ENCODE assay signal across 43 mouse cellular contexts in genomic region chr14:122041413-122041825, GRCm38 (mm10). TPM values are rescaled to one million over a fixed set of nuclear protein-coding genes. Genes with fewer than 3 reads are reported as not detected.
A peak's percentile ranks its signal among the peaks of the same experiment; 100 is the strongest.
DNase-seq lines count a peak whose midpoint lies in the region; ATAC-seq and TF ChIP-seq lines count a peak whose summit lies in the region.
"Had no signal": no experiment of that assay in that cellular context is flagged by ENCODE, and none has a peak within 500 bp of the region (broad histone marks: within the 10 kb centered on the region; RNA-seq: fewer than 3 reads in every experiment).

No protein-coding gene starts in this region.

- DNase-seq in liver, embryonic 11.5 days (ENCODE audit: low spot score) = no peak
- DNase-seq in liver, postnatal 0 days = no peak
- no peak for DNase-seq in liver, embryonic 13.5 days
- no peak for DNase-seq in right cerebral cortex, adult 2 months (ENCODE audit: low spot score in 2 of 2)
- DNase-seq in urinary bladder, postnatal 14 days (ENCODE audit: low spot score) = no peak
- DNase-seq: adrenal gland, postnatal 14 days; cerebellum, adult 11 months; cerebellum, adult 9-10 months; cerebellum, postnatal 36 days; embryo, embryonic 11 days; gastrocnemius, adult 2 months; heart, postnatal 10 days; kidney, postnatal 25 days; right cerebral cortex, adult 18-20 months; right cerebral cortex, postnatal 4 days; thymus, adult 18-20 months; thymus, postnatal 25 days had no signal

- peak; percentile 45; the same call in 1 of the 2 replicates for ATAC-seq in liver, embryonic 11.5 days (replicated peaks; ENCODE audit: low FRiP score)
- ATAC-seq in liver, postnatal 0 days = no peak
- peak; percentile 61 for ATAC-seq in common myeloid progenitor, adult 5-6 weeks (replicated peaks; ENCODE audit: low read depth, poor library complexity, severe bottlenecking)
- 0 out of 2 replicates have a peak, but pooled peaks have one; percentile 36 for ATAC-seq in liver, embryonic 13.5 days (ENCODE audit: low read depth)
- no peak for ATAC-seq in hindbrain, embryonic 13.5 days (ENCODE audit: low FRiP score)
- ATAC-seq in hindbrain, embryonic 16.5 days = no peak
- ATAC-seq: forebrain, embryonic 16.5 days; hindbrain, postnatal 0 days; intestine, postnatal 0 days; midbrain, embryonic 16.5 days had no signal

- TF ChIP-seq CTCF in liver, postnatal 0 days (IDR thresholded peaks at IDR 0.05; ENCODE audit: low read depth) = no peak

- no peak for TF ChIP-seq EP300 in liver, postnatal 0 days (IDR thresholded peaks at IDR 0.05; ENCODE audit: low read depth)

- 42% methylated on average over 3 of the region's 3 CpGs for WGBS in liver, embryonic 11.5 days
- 49% methylated on average over 3 of the region's 3 CpGs for WGBS in liver, postnatal 0 days (ENCODE audit: insufficient replicate concordance)
- 26% methylated on average over 3 of the region's 3 CpGs for WGBS in liver, embryonic 13.5 days (ENCODE audit: insufficient replicate concordance)
- 92% methylated on average over 3 of the region's 3 CpGs for WGBS in hindbrain, embryonic 13.5 days
- 89% methylated on average over 3 of the region's 3 CpGs for WGBS in hindbrain, embryonic 16.5 days

- H3K9ac ChIP-seq in liver, embryonic 11.5 days (ENCODE audit: low read depth, low read length) = no peak overlapping the region
- H3K9ac ChIP-seq in liver, postnatal 0 days (replicated peaks) = no peak overlapping the region
- no peak overlapping the region for H3K9ac ChIP-seq in liver, embryonic 13.5 days
- no peak overlapping the region for H3K9ac ChIP-seq in hindbrain, embryonic 13.5 days
- no peak overlapping the region for H3K9ac ChIP-seq in hindbrain, embryonic 16.5 days (ENCODE audit: low read depth, low read length)
- H3K9ac ChIP-seq: embryonic facial prominence, embryonic 13.5 days; heart, embryonic 13.5 days; limb, embryonic 13.5 days had no signal

- H3K4me1 ChIP-seq in liver, embryonic 11.5 days (replicated peaks; ENCODE audit: control insufficient read depth, insufficient read depth, low read length) = peaks cover 11% of the 10 kb centered on the region
- 0 out of 2 replicates have a peak, but pooled peaks cover 6% of the 10 kb centered on the region for H3K4me1 ChIP-seq in liver, postnatal 0 days (ENCODE audit: insufficient read depth)
- peaks cover 22% of the 10 kb centered on the region for H3K4me1 ChIP-seq in liver, embryonic 13.5 days (replicated peaks)
- no peaks in the 10 kb centered on the region for H3K4me1 ChIP-seq in hindbrain, embryonic 13.5 days (replicated peaks)
- no peaks in the 10 kb centered on the region for H3K4me1 ChIP-seq in hindbrain, embryonic 16.5 days (ENCODE audit: control insufficient read depth, insufficient read depth, low read depth, low read length)
- H3K4me1 ChIP-seq: embryonic facial prominence, embryonic 13.5 days; forebrain, embryonic 10.5 days; heart, embryonic 13.5 days; hindbrain, embryonic 10.5 days; limb, embryonic 13.5 days had no signal

- H3K4me3 ChIP-seq in liver, embryonic 11.5 days (ENCODE audit: low read depth, low read length) = no peak overlapping the region
- no peak overlapping the region for H3K4me3 ChIP-seq in liver, postnatal 0 days (ENCODE audit: low read depth, low read length)
- no peak overlapping the region for H3K4me3 ChIP-seq in liver, embryonic 13.5 days (replicated peaks)
- H3K4me3 ChIP-seq in hindbrain, embryonic 13.5 days = no peak overlapping the region
- H3K4me3 ChIP-seq in hindbrain, embryonic 16.5 days (ENCODE audit: low read length) = no peak overlapping the region
- H3K4me3 ChIP-seq: embryonic facial prominence, embryonic 13.5 days; forebrain, embryonic 10.5 days; gastrocnemius, adult 2 months; heart, embryonic 13.5 days; hindbrain, embryonic 10.5 days; limb, embryonic 13.5 days had no signal

- no peak overlapping the region for H3K4me2 ChIP-seq in liver, embryonic 11.5 days
- no peak overlapping the region for H3K4me2 ChIP-seq in liver, postnatal 0 days (ENCODE audit: low read depth, low read length)
- no peak overlapping the region for H3K4me2 ChIP-seq in liver, embryonic 13.5 days
- H3K4me2 ChIP-seq in hindbrain, embryonic 13.5 days = no peak overlapping the region
- H3K4me2 ChIP-seq in hindbrain, embryonic 16.5 days (ENCODE audit: low read length) = no peak overlapping the region
- H3K4me2 ChIP-seq: embryonic facial prominence, embryonic 13.5 days; heart, embryonic 13.5 days; limb, embryonic 13.5 days; midbrain, embryonic 11.5 days had no signal

- H3K27ac ChIP-seq in liver, embryonic 11.5 days (ENCODE audit: low read depth, low read length) = no peak overlapping the region
- H3K27ac ChIP-seq in liver, postnatal 0 days (ENCODE audit: low read depth) = no peak overlapping the region
- no peak overlapping the region; the same call in 1 of the 2 replicates for H3K27ac ChIP-seq in liver, embryonic 13.5 days
- H3K27ac ChIP-seq in hindbrain, embryonic 13.5 days = no peak overlapping the region
- H3K27ac ChIP-seq in hindbrain, embryonic 16.5 days (ENCODE audit: low read depth, low read length) = no peak overlapping the region
- H3K27ac ChIP-seq: embryonic facial prominence, embryonic 13.5 days; forebrain, embryonic 10.5 days; gastrocnemius, adult 2 months; heart, embryonic 13.5 days; hindbrain, embryonic 10.5 days; hindbrain, postnatal 0 days; limb, embryonic 13.5 days; macrophage; stomach, postnatal 0 days had no signal

- no peaks in the 10 kb centered on the region for H3K36me3 ChIP-seq in liver, embryonic 11.5 days (ENCODE audit: control insufficient read depth, insufficient read depth, low read length)
- H3K36me3 ChIP-seq in liver, postnatal 0 days (replicated peaks; ENCODE audit: insufficient read depth, low read length) = no peaks in the 10 kb centered on the region
- H3K36me3 ChIP-seq in liver, embryonic 13.5 days = no peaks in the 10 kb centered on the region
- H3K36me3 ChIP-seq in hindbrain, embryonic 13.5 days = no peaks in the 10 kb centered on the region
- H3K36me3 ChIP-seq in hindbrain, embryonic 16.5 days (ENCODE audit: control insufficient read depth, insufficient read depth, low read length) = no peaks in the 10 kb centered on the region
- H3K36me3 ChIP-seq: embryonic facial prominence, embryonic 13.5 days; forebrain, embryonic 10.5 days; heart, embryonic 13.5 days; hindbrain, embryonic 10.5 days; limb, embryonic 13.5 days had no signal

- H3K9me3 ChIP-seq in liver, embryonic 11.5 days (ENCODE audit: control insufficient read depth, low read length) = no peaks in the 10 kb centered on the region
- no peaks in the 10 kb centered on the region for H3K9me3 ChIP-seq in liver, postnatal 0 days (ENCODE audit: low read length)
- H3K9me3 ChIP-seq in liver, embryonic 13.5 days (replicated peaks) = 0 out of 2 replicates have a peak, but pooled peaks cover 6% of the 10 kb centered on the region
- no peaks in the 10 kb centered on the region for H3K9me3 ChIP-seq in hindbrain, embryonic 13.5 days
- no peaks in the 10 kb centered on the region for H3K9me3 ChIP-seq in hindbrain, embryonic 16.5 days (ENCODE audit: control insufficient read depth, low read length)
- H3K9me3 ChIP-seq: embryonic facial prominence, embryonic 13.5 days; heart, embryonic 13.5 days; limb, embryonic 13.5 days had no signal

- H3K27me3 ChIP-seq in liver, embryonic 11.5 days (replicated peaks; ENCODE audit: control insufficient read depth, insufficient read depth, low read length) = no peaks in the 10 kb centered on the region
- H3K27me3 ChIP-seq in liver, postnatal 0 days (ENCODE audit: insufficient read depth, low read length) = no peaks in the 10 kb centered on the region
- H3K27me3 ChIP-seq in liver, embryonic 13.5 days = no peaks in the 10 kb centered on the region
- H3K27me3 ChIP-seq in hindbrain, embryonic 13.5 days = no peaks in the 10 kb centered on the region
- no peaks in the 10 kb centered on the region for H3K27me3 ChIP-seq in hindbrain, embryonic 16.5 days (replicated peaks; ENCODE audit: control insufficient read depth, insufficient read depth, low read length)
- H3K27me3 ChIP-seq: embryonic facial prominence, embryonic 13.5 days; heart, embryonic 13.5 days; limb, embryonic 13.5 days had no signal

RNA-seq across cellular contexts. Expression of gene Timm8a2, which starts 6.9 kb away (rescaled TPM):
- polyA plus RNA-seq in liver, embryonic 11.5 days (2014; fragmentation: Nextera tagmentation; extraction: Ambion mirVana) = not detected in 2 replicates
- polyA plus RNA-seq in liver, postnatal 0 days (2015; fragmentation: Nextera tagmentation; extraction: Ambion mirVana) = not detected in 2 replicates
- not detected in 2 replicates for total RNA-seq in common myeloid progenitor, adult 5-6 weeks (2017)
- polyA plus RNA-seq in liver, embryonic 13.5 days (2015; fragmentation: Nextera tagmentation; extraction: Ambion mirVana) = not detected in 2 replicates
- not detected in 2 replicates for polyA plus RNA-seq in hindbrain, embryonic 13.5 days (2015; fragmentation: Nextera tagmentation; extraction: Ambion mirVana)
- not detected in 2 replicates for polyA plus RNA-seq in hindbrain, embryonic 16.5 days (2015; fragmentation: Nextera tagmentation; extraction: Ambion mirVana)
- total RNA-seq: adrenal gland, postnatal 14 days; gastrocnemius, adult 2 months; gastrocnemius, postnatal 4 days; heart, adult 8-10 months; heart, postnatal 10 days; hindbrain, postnatal 0 days; layer of hippocampus, adult 18-20 months; layer of hippocampus, postnatal 10 days; left cerebral cortex, adult 18-20 months; left cerebral cortex, postnatal 25 days had no signal
- polyA plus RNA-seq: C2C12; embryonic facial prominence, embryonic 13.5 days; forebrain, embryonic 10.5 days; forebrain, embryonic 16.5 days; heart, embryonic 13.5 days; hindbrain, embryonic 10.5 days; hindbrain, postnatal 0 days; intestine, postnatal 0 days; kidney, embryonic 14.5 days; limb, embryonic 13.5 days; liver, embryonic 16.5 days; lung, embryonic 16.5 days; macrophage; midbrain, embryonic 11.5 days; midbrain, embryonic 16.5 days; neural tube, embryonic 11.5 days; stomach, postnatal 0 days had no signal

Comparison
In these comparisons a context has a peak if more than half of its experiments do, and no peak if none do; other contexts are left out.
1. ATAC-seq: peak in liver, embryonic 11.5 days (single experiment), common myeloid progenitor, adult 5-6 weeks (single experiment) and liver, embryonic 13.5 days (single experiment); none in liver, postnatal 0 days (single experiment), hindbrain, embryonic 13.5 days (single experiment) and hindbrain, embryonic 16.5 days (single experiment).